Mouse (Mus musculus) bone marrow, adult 2 months (tissue): ENCODE data around the gene Pdzrn4.

Source experiments
- CTCF ChIP-seq: fragments of 200-500 bp; IDR thresholded peaks from 2 replicates; pipeline ENCODE4 v1.5.1; 2011; ENCODE audit warnings: low read length, control low read depth; ENCODE audit not compliant: control insufficient read depth, insufficient read depth
- POLR2A ChIP-seq: fragments of 200-500 bp; IDR thresholded peaks from 2 replicates; pipeline ENCODE4 v1.6.1; 2011; ENCODE audit warnings: low read depth, mild to moderate bottlenecking, control low read depth, low read length, borderline replicate concordance; ENCODE audit not compliant: control insufficient read depth

GRCm38 (mm10) chr15:92571244-92571539 is 174.5 kb downstream of the Pdzrn4 start:
- TF ChIP-seq CTCF (no peak), POLR2A (no peak)
